Mouse (Mus musculus): ENCODE results near the gene Cd300a.

GRCm38 (mm10) chr11:114854581-114854980 lies 35.3 kb upstream of the Cd300a start:
- TF ChIP-seq CTCF (IDR thresholded peaks at IDR 0.05; ENCODE audit: low read depth) (no peak), EP300 (IDR thresholded peaks at IDR 0.05; ENCODE audit: low read depth) (no peak)
